Comparison of ENCODE assay signal across 15 mouse cellular contexts in genomic region chr6:112834430-112834829, GRCm38 (mm10).
DNase-seq lines count a peak whose midpoint lies in the region; ATAC-seq lines count a peak whose summit lies in the region.
"Had no signal": no experiment of that assay in that cellular context is flagged by ENCODE, and none has a peak within 500 bp of the region (broad histone marks: within the 10 kb centered on the region; RNA-seq: fewer than 3 reads in every experiment).

No protein-coding gene starts in this region.

- H3K27ac ChIP-seq in hindbrain, embryonic 10.5 days = peak overlapping the region; percentile 80
- H3K27ac ChIP-seq in midbrain, embryonic 11.5 days (ENCODE audit: low read depth, low read length) = peak overlapping the region; percentile 63
- peak overlapping the region; percentile 63; the same call in 1 of the 2 replicates for H3K27ac ChIP-seq in neural tube, embryonic 15.5 days (replicated peaks)
- H3K27ac ChIP-seq: limb, embryonic 13.5 days; macrophage had no signal

- WGBS in hindbrain, embryonic 10.5 days = 77% methylated on average over 5 of the region's 5 CpGs
- WGBS in midbrain, embryonic 11.5 days = 78% methylated on average over 5 of the region's 5 CpGs
- WGBS in neural tube, embryonic 15.5 days = 76% methylated on average over 5 of the region's 5 CpGs

- ATAC-seq in megakaryocyte, adult 5-6 weeks (ENCODE audit: poor library complexity, severe bottlenecking) = no peak
- ATAC-seq in midbrain, embryonic 11.5 days (ENCODE audit: low FRiP score) = 0 out of 2 replicates have a peak, but pooled peaks have one; percentile 4
- no peak for ATAC-seq in neural tube, embryonic 15.5 days (ENCODE audit: low FRiP score)
- ATAC-seq: intestine, embryonic 16.5 days had no signal

- no peak overlapping the region for H3K4me2 ChIP-seq in midbrain, embryonic 11.5 days
- no peak overlapping the region for H3K4me2 ChIP-seq in neural tube, embryonic 15.5 days
- H3K4me2 ChIP-seq: limb, embryonic 13.5 days had no signal

- H3K36me3 ChIP-seq in megakaryocyte, embryonic 14.5 days (replicated peaks; ENCODE audit: low read length) = peaks cover 40% of the 10 kb centered on the region
- H3K36me3 ChIP-seq in hindbrain, embryonic 10.5 days = peaks cover 9% of the 10 kb centered on the region
- H3K36me3 ChIP-seq in midbrain, embryonic 11.5 days (ENCODE audit: control insufficient read depth, insufficient read depth, low read length) = no peaks in the 10 kb centered on the region
- H3K36me3 ChIP-seq in neural tube, embryonic 15.5 days = no peaks in the 10 kb centered on the region
- H3K36me3 ChIP-seq: limb, embryonic 13.5 days had no signal

- H3K4me3 ChIP-seq in megakaryocyte, embryonic 14.5 days (replicated peaks) = peak overlapping the region; percentile 89
- peak overlapping the region; percentile 7; the same call in 1 of the 2 replicates for H3K4me3 ChIP-seq in hindbrain, embryonic 10.5 days
- no peak overlapping the region for H3K4me3 ChIP-seq in midbrain, embryonic 11.5 days (ENCODE audit: low read depth, low read length)
- H3K4me3 ChIP-seq in neural tube, embryonic 15.5 days (replicated peaks) = no peak overlapping the region
- H3K4me3 ChIP-seq: limb, embryonic 13.5 days had no signal

- DNase-seq in hindbrain, embryonic 10.5 days (ENCODE audit: low spot score) = no peak
- DNase-seq in midbrain, embryonic 11.5 days (ENCODE audit: low spot score, missing footprints) = no peak
- DNase-seq in spleen, adult 18-20 months = no peak
- DNase-seq in ovary, postnatal 36 days (ENCODE audit: low spot score) = no peak
- DNase-seq in spleen, adult 12 weeks (ENCODE audit: low spot score) = no peak
- DNase-seq: heart, postnatal 10 days; kidney, postnatal 25 days; lung, adult 2 months; thymus, adult 2 months had no signal

- peaks cover 84% of the 10 kb centered on the region for H3K4me1 ChIP-seq in megakaryocyte, embryonic 14.5 days
- H3K4me1 ChIP-seq in hindbrain, embryonic 10.5 days (replicated peaks) = peaks cover 77% of the 10 kb centered on the region
- peaks cover 47% of the 10 kb centered on the region for H3K4me1 ChIP-seq in midbrain, embryonic 11.5 days (ENCODE audit: control insufficient read depth, insufficient read depth, low read length)
- H3K4me1 ChIP-seq in neural tube, embryonic 15.5 days = peaks cover 51% of the 10 kb centered on the region

- H3K9ac ChIP-seq in midbrain, embryonic 11.5 days (ENCODE audit: low read length) = no peak overlapping the region
- H3K9ac ChIP-seq in neural tube, embryonic 15.5 days (replicated peaks) = no peak overlapping the region
- H3K9ac ChIP-seq: limb, embryonic 13.5 days had no signal

- H3K27me3 ChIP-seq in megakaryocyte, embryonic 14.5 days (replicated peaks) = no peaks in the 10 kb centered on the region
- no peaks in the 10 kb centered on the region for H3K27me3 ChIP-seq in hindbrain, embryonic 10.5 days (ENCODE audit: insufficient read depth, poor library complexity, severe bottlenecking)
- H3K27me3 ChIP-seq in midbrain, embryonic 11.5 days (ENCODE audit: control insufficient read depth, insufficient read depth, low read length) = no peaks in the 10 kb centered on the region
- no peaks in the 10 kb centered on the region for H3K27me3 ChIP-seq in neural tube, embryonic 15.5 days (replicated peaks)
- H3K27me3 ChIP-seq: limb, embryonic 13.5 days had no signal

- no peaks in the 10 kb centered on the region for H3K9me3 ChIP-seq in megakaryocyte, embryonic 14.5 days
- no peaks in the 10 kb centered on the region for H3K9me3 ChIP-seq in hindbrain, embryonic 10.5 days
- H3K9me3 ChIP-seq in midbrain, embryonic 11.5 days (ENCODE audit: control insufficient read depth, low read length) = no peaks in the 10 kb centered on the region
- no peaks in the 10 kb centered on the region for H3K9me3 ChIP-seq in neural tube, embryonic 15.5 days (replicated peaks)
- H3K9me3 ChIP-seq: limb, embryonic 13.5 days had no signal

Comparison
In these comparisons a context has a peak if more than half of its experiments do, and no peak if none do; other contexts are left out.
1. H3K4me3 ChIP-seq: peak in megakaryocyte, embryonic 14.5 days (single experiment) and hindbrain, embryonic 10.5 days (single experiment); none in midbrain, embryonic 11.5 days (single experiment) and neural tube, embryonic 15.5 days (single experiment).
2. Peak in every context shown above with its lines, with median percentiles within 50 percentile points of each other: H3K27ac ChIP-seq.